Mouse (Mus musculus): ENCODE data around the gene Myadml2.

DNA sequence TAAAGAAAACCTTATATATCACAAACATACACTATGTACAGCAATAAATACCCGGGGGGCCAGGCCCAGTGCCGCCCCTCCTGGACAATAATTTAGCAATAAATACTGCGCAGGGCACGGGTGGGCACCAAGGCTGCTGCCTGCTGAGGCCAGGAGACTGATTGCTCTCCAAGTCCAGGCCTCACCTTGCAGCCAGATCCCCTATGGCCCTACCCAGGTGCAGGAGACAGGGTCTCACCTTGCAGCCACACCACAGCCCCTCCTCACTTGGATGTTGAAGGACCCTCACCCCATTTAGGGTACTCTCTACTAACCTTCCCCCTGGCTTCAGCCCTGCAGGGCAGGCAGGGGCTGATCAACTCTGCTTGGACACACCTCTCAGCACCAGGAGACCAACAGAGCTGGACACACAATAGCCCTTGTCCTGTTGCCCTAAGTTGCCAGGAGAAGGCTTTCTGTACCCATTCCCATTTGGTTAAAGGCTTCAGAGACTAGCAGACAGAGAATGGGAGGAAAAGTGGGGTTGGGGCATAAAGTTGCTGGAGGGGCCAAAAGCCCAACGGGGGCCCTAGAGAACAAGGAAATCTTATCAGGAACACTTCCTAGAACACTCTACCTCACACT lies 22.7 kb downstream of the Myadml2 start, which contains the start of gene Sirt7:
- no peak for TF ChIP-seq CTCF (conservative IDR thresholded peaks at IDR 0.05; ENCODE audit: low read length)
- no peak for TF ChIP-seq NANOG (IDR thresholded peaks at IDR 0.05; ENCODE audit: borderline replicate concordance, low read length)
- no peak for TF ChIP-seq POU5F1 (IDR thresholded peaks at IDR 0.05; ENCODE audit: borderline replicate concordance, low read length)
